Mouse (Mus musculus): Measurements from ENCODE around the gene Tm4sf20. TPM values are rescaled to one million over a fixed set of nuclear protein-coding genes. Genes with fewer than 3 reads are reported as not detected.

Tm4sf20 gene
- polyA plus RNA-seq, 1 experiment from 2014 or later = not detected

- Histone ChIP-seq H3K4me3 (ENCODE audit: low read depth, low read length) (no peak overlapping the region), H3K9ac (replicated peaks; ENCODE audit: low read depth, low read length) (no peak overlapping the region), H3K4me2 (ENCODE audit: low read depth, low read length) (no peak overlapping the region), H3K27me3 (ENCODE audit: control insufficient read depth, insufficient read depth, low read length) (no peaks in the 10 kb centered on the region), H3K4me1 (ENCODE audit: control insufficient read depth, insufficient read depth, low read length) (no peaks in the 10 kb centered on the region), H3K9me3 (ENCODE audit: control insufficient read depth, low read length) (no peaks in the 10 kb centered on the region), H3K36me3 (ENCODE audit: control insufficient read depth, insufficient read depth, low read length) (peaks cover 34% of the 10 kb centered on the region), H3K27ac (ENCODE audit: low read depth, low read length) (no peak overlapping the region)
- ATAC-seq (ENCODE audit: low read depth) = no peak
- WGBS = 89% methylated on average over 1 of the region's 1 CpGs
Measured at GRCm38 (mm10) chr1:82738066-82738465, 30.2 kb downstream of the Tm4sf20 start.

GRCm38 (mm10) chr1:82733357-82733756, 34.9 kb downstream of the Tm4sf20 start:
- no peak for ATAC-seq (ENCODE audit: low read depth)
- Histone ChIP-seq H3K4me2 (ENCODE audit: low read depth, low read length) (no peak overlapping the region), H3K4me1 (ENCODE audit: control insufficient read depth, insufficient read depth, low read length) (no peaks in the 10 kb centered on the region), H3K4me3 (ENCODE audit: low read depth, low read length) (no peak overlapping the region), H3K27ac (ENCODE audit: low read depth, low read length) (no peak overlapping the region), H3K9me3 (ENCODE audit: control insufficient read depth, low read length) (no peaks in the 10 kb centered on the region), H3K9ac (replicated peaks; ENCODE audit: low read depth, low read length) (no peak overlapping the region), H3K27me3 (ENCODE audit: control insufficient read depth, insufficient read depth, low read length) (no peaks in the 10 kb centered on the region), H3K36me3 (ENCODE audit: control insufficient read depth, insufficient read depth, low read length) (peaks cover 74% of the 10 kb centered on the region)
- 92% methylated on average over 1 of the region's 1 CpGs for WGBS

- no peaks in the 10 kb centered on the region for H3K27me3 ChIP-seq (ENCODE audit: control insufficient read depth, insufficient read depth, low read length)
- H3K4me3 ChIP-seq (ENCODE audit: low read depth, low read length) = no peak overlapping the region
- no peak overlapping the region for H3K4me2 ChIP-seq (ENCODE audit: low read depth, low read length)
- peaks cover 27% of the 10 kb centered on the region for H3K36me3 ChIP-seq (ENCODE audit: control insufficient read depth, insufficient read depth, low read length)
- peaks cover 8% of the 10 kb centered on the region; the same call in 1 of the 2 replicates for H3K4me1 ChIP-seq (ENCODE audit: control insufficient read depth, insufficient read depth, low read length)
- no peak overlapping the region for H3K9ac ChIP-seq (replicated peaks; ENCODE audit: low read depth, low read length)
- no peak for ATAC-seq (ENCODE audit: low read depth)
- 98% methylated on average over 5 of the region's 5 CpGs for WGBS
- no peak overlapping the region for H3K27ac ChIP-seq (ENCODE audit: low read depth, low read length)
- H3K9me3 ChIP-seq (ENCODE audit: control insufficient read depth, low read length) = no peaks in the 10 kb centered on the region
Measured at GRCm38 (mm10) chr1:82726482-82726881, 41.8 kb downstream of the Tm4sf20 start.

- Histone ChIP-seq H3K4me3 (ENCODE audit: low read depth, low read length) (peak overlapping the region; percentile 66), H3K4me1 (ENCODE audit: control insufficient read depth, insufficient read depth, low read length) (peaks cover 8% of the 10 kb centered on the region; the same call in 1 of the 2 replicates), H3K27me3 (ENCODE audit: control insufficient read depth, insufficient read depth, low read length) (no peaks in the 10 kb centered on the region), H3K9ac (replicated peaks; ENCODE audit: low read depth, low read length) (peak overlapping the region; percentile 80), H3K4me2 (ENCODE audit: low read depth, low read length) (peak overlapping the region; percentile 69), H3K36me3 (ENCODE audit: control insufficient read depth, insufficient read depth, low read length) (peaks cover 21% of the 10 kb centered on the region), H3K27ac (ENCODE audit: low read depth, low read length) (no peak overlapping the region), H3K9me3 (ENCODE audit: control insufficient read depth, low read length) (no peaks in the 10 kb centered on the region)
- no peak for ATAC-seq (ENCODE audit: low read depth)
- 51% methylated on average over 4 of the region's 4 CpGs for WGBS
Measured at GRCm38 (mm10) chr1:82725875-82726185, 42.4 kb downstream of the Tm4sf20 start.

- peaks cover 8% of the 10 kb centered on the region; the same call in 1 of the 2 replicates for H3K4me1 ChIP-seq (ENCODE audit: control insufficient read depth, insufficient read depth, low read length)
- H3K9me3 ChIP-seq (ENCODE audit: control insufficient read depth, low read length) = no peaks in the 10 kb centered on the region
- H3K36me3 ChIP-seq (ENCODE audit: control insufficient read depth, insufficient read depth, low read length) = peaks cover 15% of the 10 kb centered on the region
- no peaks in the 10 kb centered on the region for H3K27me3 ChIP-seq (ENCODE audit: control insufficient read depth, insufficient read depth, low read length)
- H3K27ac ChIP-seq (ENCODE audit: low read depth, low read length) = peak overlapping the region; percentile 66
- H3K4me3 ChIP-seq (ENCODE audit: low read depth, low read length) = peak overlapping the region; percentile 66
- peak; percentile 97 for ATAC-seq (ENCODE audit: low read depth)
- H3K9ac ChIP-seq (replicated peaks; ENCODE audit: low read depth, low read length) = peak overlapping the region; percentile 80
- peak overlapping the region; percentile 69 for H3K4me2 ChIP-seq (ENCODE audit: low read depth, low read length)
- WGBS = 1% methylated on average over 37 of the region's 37 CpGs
Measured at GRCm38 (mm10) chr1:82725026-82725874, 43.0 kb downstream of the Tm4sf20 start.

GRCm38 (mm10) chr1:82724339-82725025, 43.8 kb downstream of the Tm4sf20 start, which contains the start of gene Mff:
TSS of gene Mff (plus strand) at chr1:82724890.
- Histone ChIP-seq H3K4me2 (ENCODE audit: low read depth, low read length) (peak within 1 kb of the TSS; percentile 69), H3K4me3 (ENCODE audit: low read depth, low read length) (peak within 1 kb of the TSS; percentile 66), H3K27ac (ENCODE audit: low read depth, low read length) (peak within 1 kb of the TSS; percentile 66), H3K27me3 (ENCODE audit: control insufficient read depth, insufficient read depth, low read length) (no peaks in the 10 kb centered on the region), H3K9ac (replicated peaks; ENCODE audit: low read depth, low read length) (peak within 1 kb of the TSS; percentile 80), H3K9me3 (ENCODE audit: control insufficient read depth, low read length) (no peaks in the 10 kb centered on the region), H3K4me1 (ENCODE audit: control insufficient read depth, insufficient read depth, low read length) (peaks cover 8% of the 10 kb centered on the region; the same call in 1 of the 2 replicates), H3K36me3 (ENCODE audit: control insufficient read depth, insufficient read depth, low read length) (peaks cover 8% of the 10 kb centered on the region; the same call in 1 of the 2 replicates)
- ATAC-seq (ENCODE audit: low read depth) = peak; percentile 100
- 10% methylated on average over 38 of the region's 38 CpGs for WGBS

- H3K27me3 ChIP-seq (ENCODE audit: control insufficient read depth, insufficient read depth, low read length) = no peaks in the 10 kb centered on the region
- H3K27ac ChIP-seq (ENCODE audit: low read depth, low read length) = no peak overlapping the region
- H3K4me3 ChIP-seq (ENCODE audit: low read depth, low read length) = no peak overlapping the region
- H3K4me1 ChIP-seq (ENCODE audit: control insufficient read depth, insufficient read depth, low read length) = no peaks in the 10 kb centered on the region
- no peak for ATAC-seq (ENCODE audit: low read depth)
- no peaks in the 10 kb centered on the region for H3K36me3 ChIP-seq (ENCODE audit: control insufficient read depth, insufficient read depth, low read length)
- H3K9me3 ChIP-seq (ENCODE audit: control insufficient read depth, low read length) = no peaks in the 10 kb centered on the region
- no peak overlapping the region for H3K4me2 ChIP-seq (ENCODE audit: low read depth, low read length)
- WGBS = 82% methylated on average over 9 of the region's 9 CpGs
- no peak overlapping the region for H3K9ac ChIP-seq (replicated peaks; ENCODE audit: low read depth, low read length)
Measured at GRCm38 (mm10) chr1:82717816-82718512, 50.3 kb downstream of the Tm4sf20 start.

All from neural tube, embryonic 14.5 days (tissue).